Mouse (Mus musculus) liver, embryonic 12.5 days (tissue): Measurements from ENCODE around the gene Vmn1r199. TPM values are rescaled to one million over a fixed set of nuclear protein-coding genes. Genes with fewer than 3 reads are reported as not detected.
"Not testable (repeated sequence)": the region's sequence is repeated elsewhere in the genome, so short reads cannot be mapped to it uniquely, and the experiment has no call there.

ENCODE experiments used
- ATAC-seq: fragments of 200-750 bp; cut with Nextera tagmentation; 2 replicates; pipeline ENCODE4 v1.8.0; 2017; ENCODE audit warnings: moderate number of reproducible peaks, mild to moderate bottlenecking, moderate library complexity
- H3K27ac ChIP-seq: fragments of 300-500 bp; sonication (generic); 2 replicates; pipeline ENCODE4 v1.5.1; 2016; ENCODE audit warnings: mild to moderate bottlenecking
- H3K27me3 ChIP-seq: fragments of 300-500 bp; sonication (generic); replicated peaks from 2 replicates; pipeline ENCODE4 v1.6.1; 2016; ENCODE audit warnings: mild to moderate bottlenecking, moderate library complexity
- H3K36me3 ChIP-seq: fragments of 300-500 bp; sonication (generic); 2 replicates; pipeline ENCODE4 v1.6.1; 2016; ENCODE audit warnings: mild to moderate bottlenecking, moderate library complexity
- H3K4me1 ChIP-seq: fragments of 300-500 bp; sonication (generic); 2 replicates; pipeline ENCODE4 v1.6.1; 2016
- H3K4me2 ChIP-seq: fragments of 300-500 bp; sonication (generic); 2 replicates; pipeline ENCODE4 v1.6.1; 2016; ENCODE audit warnings: mild to moderate bottlenecking, moderate library complexity
- H3K4me3 ChIP-seq: fragments of 300-500 bp; sonication (generic); 2 replicates; pipeline ENCODE4 v1.5.1; 2016; ENCODE audit warnings: mild to moderate bottlenecking, moderate library complexity
- H3K9ac ChIP-seq: fragments of 300-500 bp; sonication (generic); 2 replicates; pipeline ENCODE4 v1.6.1; 2016; ENCODE audit warnings: mild to moderate bottlenecking, moderate library complexity
- H3K9me3 ChIP-seq: fragments of 300-500 bp; sonication (generic); replicated peaks from 2 replicates; pipeline ENCODE4 v1.6.1; 2016; ENCODE audit warnings: mild to moderate bottlenecking, moderate library complexity
- WGBS: fragments of 180-500 bp; shearing (Covaris S2); methylation state at CpG from one replicate; pipeline ENCODE4 v1.1.7; 2016; ENCODE audit not compliant: insufficient replicate concordance; 5-methylcytosine and 5-hydroxymethylcytosine counted together
- polyA plus RNA-seq: library from polyadenylated mRNA; unstranded; fragments of >200 nt; fragmentation: Nextera tagmentation; extraction: Ambion mirVana; gene quantifications from 2 replicates; pipeline ENCODE4 v1.2.1, GENCODE M21; 2016

The Vmn1r199 gene
- not detected in 2 replicates for polyA plus RNA-seq

DNA sequence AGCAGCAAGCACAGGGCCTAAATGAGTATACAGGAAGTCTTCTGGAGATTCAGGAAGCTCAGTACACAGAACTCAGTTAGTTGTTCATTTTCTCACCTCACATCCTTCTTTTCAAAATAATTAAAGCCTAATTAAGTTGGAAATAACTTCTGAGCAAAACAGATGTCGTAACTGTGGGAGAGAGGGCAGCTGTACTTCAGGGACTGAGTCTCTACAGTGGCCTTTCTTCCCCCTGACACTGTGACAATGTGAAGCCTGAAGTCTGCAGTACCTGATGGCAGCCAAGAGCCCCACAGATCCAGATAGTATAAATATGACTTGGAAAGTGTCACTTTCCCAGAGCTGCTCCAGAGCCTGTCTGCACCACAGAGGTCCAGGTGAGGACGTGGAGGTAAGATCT lies at the start of gene Vmn1r199:
TSS of gene Vmn1r199 (plus strand) at position 301 of the 400 bp plus-strand sequence.
- ATAC-seq = no peak

DNA sequence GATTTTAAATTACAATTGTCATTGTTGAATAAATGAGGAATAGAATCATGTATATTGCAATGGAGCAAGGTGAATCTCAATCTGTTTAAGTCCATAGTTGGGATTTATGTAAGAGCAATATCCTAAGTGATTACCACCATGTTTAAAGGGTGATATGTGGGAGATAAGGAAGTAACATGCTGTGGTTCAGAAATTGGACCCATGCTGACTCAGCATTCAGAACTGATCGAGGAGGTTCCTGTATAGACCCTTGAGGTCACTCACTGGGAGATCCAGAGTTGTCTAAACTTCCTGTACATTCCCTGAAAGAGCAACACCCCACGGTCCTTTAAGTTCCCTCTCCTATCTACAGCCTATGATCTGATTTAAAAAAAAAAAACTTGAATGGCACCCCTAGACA lies 46.3 kb upstream of the Vmn1r199 start:
- WGBS = 29% methylated on average over 2 of the region's 2 CpGs
- H3K4me1 ChIP-seq = no peaks in the 10 kb centered on the region
- no peaks in the 10 kb centered on the region for H3K9me3 ChIP-seq
- no peak overlapping the region for H3K4me2 ChIP-seq
- no peak overlapping the region for H3K4me3 ChIP-seq
- H3K36me3 ChIP-seq = no peaks in the 10 kb centered on the region
- ATAC-seq = no peak
- H3K27ac ChIP-seq = no peak overlapping the region
- H3K9ac ChIP-seq = no peak overlapping the region
- H3K27me3 ChIP-seq = no peaks in the 10 kb centered on the region

More for the DNA sequence above, at the start of gene Vmn1r199:
- Histone ChIP-seq H3K4me3 (no peak within 1 kb of the TSS), H3K9ac (no peak within 1 kb of the TSS), H3K27ac (no peak within 1 kb of the TSS), H3K27me3 (no peaks in the 10 kb centered on the region), H3K36me3 (no peaks in the 10 kb centered on the region), H3K4me2 (no peak within 1 kb of the TSS), H3K4me1 (no peaks in the 10 kb centered on the region), H3K9me3 (no peaks in the 10 kb centered on the region)
- 53% methylated on average over 2 of the region's 2 CpGs for WGBS

DNA sequence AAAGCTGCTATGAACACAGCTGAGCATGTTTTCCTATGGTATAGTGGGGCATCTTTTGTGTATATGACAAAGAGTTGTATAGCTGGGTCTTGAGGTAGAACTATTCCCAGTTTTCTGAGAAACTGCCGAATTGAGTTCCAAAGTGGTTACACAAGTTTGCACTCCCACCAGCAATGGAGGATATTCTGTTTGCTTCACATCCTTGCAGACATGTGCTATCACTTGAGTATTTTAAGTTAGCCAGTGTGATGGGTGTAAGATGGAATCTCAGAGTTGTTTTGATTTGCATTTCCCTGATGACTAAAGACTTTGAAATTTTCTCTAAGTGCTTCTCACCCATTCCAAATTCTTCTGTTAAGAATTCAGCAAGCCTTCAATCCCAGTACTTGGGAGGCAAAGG lies 44.1 kb upstream of the Vmn1r199 start:
- Histone ChIP-seq H3K27me3 (no peaks in the 10 kb centered on the region), H3K27ac (no peak overlapping the region), H3K4me3 (no peak overlapping the region), H3K9ac (no peak overlapping the region), H3K36me3 (no peaks in the 10 kb centered on the region), H3K4me1 (no peaks in the 10 kb centered on the region), H3K9me3 (no peaks in the 10 kb centered on the region), H3K4me2 (no peak overlapping the region)
- ATAC-seq = no peak
- 68% methylated on average over 1 of the region's 1 CpGs for WGBS

DNA sequence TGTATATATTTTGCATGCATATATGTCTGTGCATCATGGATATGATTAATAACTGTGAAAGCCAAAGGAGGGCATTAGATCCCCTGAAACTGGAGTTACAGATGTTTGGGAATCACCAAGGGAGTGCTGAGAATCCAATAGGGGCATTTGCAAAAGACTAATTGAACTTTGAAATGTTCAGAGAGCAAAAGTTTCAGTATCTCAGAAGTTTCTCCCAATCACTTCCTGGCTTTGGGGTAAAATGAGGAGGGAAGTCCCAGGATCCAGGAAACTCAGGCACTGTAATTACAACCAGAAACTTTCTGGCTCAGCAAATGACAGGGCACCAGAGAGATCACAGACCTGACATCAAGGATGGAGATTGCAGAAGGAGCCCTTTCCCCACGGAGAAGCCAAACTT lies 29.6 kb upstream of the Vmn1r199 start, which contains the start of gene Vmn1r198:
TSS of gene Vmn1r198 (plus strand) at position 301 of the 400 bp plus-strand sequence.
- no peak for ATAC-seq
- Histone ChIP-seq H3K4me1 (no peaks in the 10 kb centered on the region), H3K36me3 (no peaks in the 10 kb centered on the region), H3K9ac (no peak within 1 kb of the TSS), H3K27me3 (no peaks in the 10 kb centered on the region), H3K4me3 (no peak within 1 kb of the TSS), H3K9me3 (no peaks in the 10 kb centered on the region), H3K27ac (no peak within 1 kb of the TSS), H3K4me2 (no peak within 1 kb of the TSS)
- 11% methylated on average over 1 of the region's 1 CpGs for WGBS

- Histone ChIP-seq H3K9me3 (no peaks in the 10 kb centered on the region), H3K4me2 (no peak overlapping the region), H3K4me3 (no peak overlapping the region), H3K4me1 (no peaks in the 10 kb centered on the region), H3K9ac (no peak overlapping the region), H3K27ac (no peak overlapping the region), H3K27me3 (no peaks in the 10 kb centered on the region), H3K36me3 (no peaks in the 10 kb centered on the region)
- no peak for ATAC-seq
- 66% methylated on average over 1 of the region's 1 CpGs for WGBS
Observed at GRCm38 (mm10) chr13:22350813-22351212, 28.8 kb upstream of the Vmn1r199 start.

GRCm38 (mm10) chr13:22381128-22381527 lies 1.5 kb downstream of the Vmn1r199 start:
- H3K4me3 ChIP-seq, H3K9me3 ChIP-seq, H3K27me3 ChIP-seq, ATAC-seq, H3K27ac ChIP-seq, H3K9ac ChIP-seq, H3K4me2 ChIP-seq, H3K36me3 ChIP-seq, H3K4me1 ChIP-seq: not testable (repeated sequence)
- 56% methylated on average over 3 of the region's 3 CpGs for WGBS

- no peaks in the 10 kb centered on the region for H3K27me3 ChIP-seq
- ATAC-seq = no peak
- WGBS = 51% methylated on average over 3 of the region's 3 CpGs
Observed at GRCm38 (mm10) chr13:22383401-22383800, 3.8 kb downstream of the Vmn1r199 start.

DNA sequence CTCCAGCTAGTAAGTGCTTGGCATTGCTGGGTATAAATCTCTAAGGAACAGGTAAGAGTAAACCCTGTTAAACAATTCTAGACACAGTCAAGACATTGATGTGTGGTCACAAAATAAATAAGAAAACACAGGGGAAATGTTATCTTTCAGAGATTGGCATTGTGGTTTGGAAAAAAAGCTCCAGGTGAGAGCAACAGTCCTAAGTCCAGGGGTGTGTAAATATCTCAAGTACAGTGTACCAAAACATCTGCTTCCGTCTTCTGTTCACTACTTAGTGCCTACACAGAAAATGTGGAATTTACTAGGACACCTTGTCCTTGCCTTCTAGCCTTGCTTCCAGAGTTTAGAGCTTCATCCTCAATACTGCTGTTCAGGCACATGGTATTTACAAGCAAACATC lies 7.4 kb downstream of the Vmn1r199 start:
- no peak overlapping the region for H3K27ac ChIP-seq
- H3K4me1 ChIP-seq = no peaks in the 10 kb centered on the region
- no peak for ATAC-seq
- no peak overlapping the region for H3K4me3 ChIP-seq
- no peaks in the 10 kb centered on the region for H3K36me3 ChIP-seq
- no peak overlapping the region for H3K4me2 ChIP-seq
- H3K9ac ChIP-seq = no peak overlapping the region
- 69% methylated on average over 1 of the region's 1 CpGs for WGBS
- H3K27me3 ChIP-seq = no peaks in the 10 kb centered on the region
- H3K9me3 ChIP-seq = no peaks in the 10 kb centered on the region

More at GRCm38 (mm10) chr13:22383401-22383800, 3.8 kb downstream of the Vmn1r199 start:
- Histone ChIP-seq H3K4me2 (no peak overlapping the region), H3K4me3 (no peak overlapping the region), H3K36me3 (no peaks in the 10 kb centered on the region), H3K27ac (no peak overlapping the region), H3K4me1 (no peaks in the 10 kb centered on the region), H3K9ac (no peak overlapping the region), H3K9me3 (no peaks in the 10 kb centered on the region)

DNA sequence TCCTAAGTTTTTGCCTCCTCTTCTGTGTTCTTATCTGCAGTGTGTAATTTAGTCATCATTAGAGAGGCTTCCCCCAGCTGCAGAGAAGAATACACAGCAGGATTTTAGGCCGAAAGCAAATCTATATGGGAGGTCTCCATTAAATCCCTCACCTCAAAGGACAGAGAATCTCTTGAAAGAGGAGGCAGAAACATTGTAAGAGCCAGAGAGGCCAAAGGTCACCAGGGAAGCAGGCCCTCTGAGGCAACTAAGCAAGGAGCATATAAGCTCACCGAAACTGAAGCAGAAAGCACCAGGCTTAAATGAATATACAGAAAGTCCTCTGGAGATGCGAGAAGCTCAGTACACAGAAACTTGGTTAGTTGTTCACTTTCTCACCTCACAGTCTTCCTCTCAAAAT lies 10.5 kb downstream of the Vmn1r199 start, which contains the start of gene Vmn1r200:
TSS of gene Vmn1r200 (plus strand) at position 301 of the 400 bp plus-strand sequence.
- Histone ChIP-seq H3K27me3 (no peaks in the 10 kb centered on the region), H3K9me3 (no peaks in the 10 kb centered on the region), H3K4me1 (no peaks in the 10 kb centered on the region), H3K36me3 (no peaks in the 10 kb centered on the region), H3K27ac (no peak within 1 kb of the TSS), H3K4me2 (no peak within 1 kb of the TSS), H3K9ac (no peak within 1 kb of the TSS), H3K4me3 (no peak within 1 kb of the TSS)
- WGBS = 63% methylated on average over 3 of the region's 3 CpGs
- ATAC-seq = no peak

DNA sequence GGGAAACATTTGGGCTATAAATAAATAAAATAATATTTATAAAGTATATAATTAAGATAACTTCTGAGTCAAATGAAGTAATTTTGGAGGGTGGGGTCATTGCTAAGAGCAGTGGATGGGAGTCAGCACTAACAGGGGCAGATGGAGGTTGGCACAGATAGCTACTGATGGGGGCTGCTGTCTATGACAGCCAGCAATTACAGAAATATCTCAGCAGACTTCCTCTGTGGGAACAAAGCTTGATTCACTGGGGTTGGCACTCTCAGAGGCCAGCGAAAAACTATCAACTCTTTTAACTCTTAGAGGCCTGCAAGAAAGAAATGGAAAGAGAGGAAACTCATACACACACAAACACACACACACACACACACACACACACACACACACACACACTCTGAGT lies 23.4 kb downstream of the Vmn1r199 start:
- no peaks in the 10 kb centered on the region for H3K27me3 ChIP-seq
- WGBS = 43% methylated on average over 1 of the region's 1 CpGs
- H3K36me3 ChIP-seq = no peaks in the 10 kb centered on the region
- no peak overlapping the region for H3K27ac ChIP-seq
- H3K4me3 ChIP-seq = no peak overlapping the region
- no peak for ATAC-seq
- H3K4me2 ChIP-seq = no peak overlapping the region
- no peak overlapping the region for H3K9ac ChIP-seq
- H3K4me1 ChIP-seq = no peaks in the 10 kb centered on the region
- H3K9me3 ChIP-seq = peaks cover 21% of the 10 kb centered on the region

Other genes with a start within 250 kb of the Vmn1r199 start
- gene Vmn1r191, start 195.8 kb upstream of the Vmn1r199 start, polyA plus RNA-seq = not detected in 2 replicates
- not detected in 2 replicates for gene Vmn1r192, start 188.7 kb upstream of the Vmn1r199 start, polyA plus RNA-seq
- not detected in 2 replicates for gene Vmn1r193, start 156.7 kb upstream of the Vmn1r199 start, polyA plus RNA-seq
- not detected in 2 replicates for gene Vmn1r194, start 135.6 kb upstream of the Vmn1r199 start, polyA plus RNA-seq
- gene Vmn1r195, start 109.3 kb upstream of the Vmn1r199 start, polyA plus RNA-seq = not detected in 2 replicates
- not detected in 2 replicates for gene Vmn1r196, start 89.9 kb upstream of the Vmn1r199 start, polyA plus RNA-seq
- not detected in 2 replicates for gene Vmn1r197, start 55.2 kb upstream of the Vmn1r199 start, polyA plus RNA-seq
- gene Vmn1r198, start 29.5 kb upstream of the Vmn1r199 start, polyA plus RNA-seq = not detected in 2 replicates
- not detected in 2 replicates for gene Vmn1r200, start 10.6 kb downstream of the Vmn1r199 start, polyA plus RNA-seq
- gene Vmn1r201, start 92.1 kb downstream of the Vmn1r199 start, polyA plus RNA-seq = not detected in 2 replicates
- gene Vmn1r202, start 125.6 kb downstream of the Vmn1r199 start, polyA plus RNA-seq = not detected in 2 replicates
- not detected in 2 replicates for gene Vmn1r203, start 138.3 kb downstream of the Vmn1r199 start, polyA plus RNA-seq
- not detected in 2 replicates for gene Vmn1r204, start 173.4 kb downstream of the Vmn1r199 start, polyA plus RNA-seq
- not detected in 2 replicates for gene Vmn1r205, start 213.2 kb downstream of the Vmn1r199 start, polyA plus RNA-seq
- gene Vmn1r206, start 244.4 kb downstream of the Vmn1r199 start, polyA plus RNA-seq = not detected in 2 replicates